ENCODE assay signal across 15 mouse cellular contexts in genomic region chr7:113737790-113738362, GRCm38 (mm10). TPM values are rescaled to one million over a fixed set of nuclear protein-coding genes. Genes with fewer than 3 reads are reported as not detected.
DNase-seq lines count a peak whose midpoint lies in the region; ATAC-seq lines count a peak whose summit lies in the region.
"Had no signal": no experiment of that assay in that cellular context is flagged by ENCODE, and none has a peak within 500 bp of the region (broad histone marks: within the 10 kb centered on the region; RNA-seq: fewer than 3 reads in every experiment).

No protein-coding gene starts in this region.

- H3K4me2 ChIP-seq in embryonic facial prominence, embryonic 14.5 days (ENCODE audit: low read depth, low read length): no peak overlapping the region
- peak overlapping the region; percentile 42 for H3K4me2 ChIP-seq in heart, embryonic 15.5 days
- no peak overlapping the region for H3K4me2 ChIP-seq in intestine, embryonic 15.5 days (replicated peaks)
- H3K4me2 ChIP-seq: neural tube, embryonic 13.5 days had no signal

- H3K4me1 ChIP-seq in embryonic facial prominence, embryonic 14.5 days (ENCODE audit: control insufficient read depth, insufficient read depth, low read length): no peaks in the 10 kb centered on the region
- H3K4me1 ChIP-seq in embryonic facial prominence, embryonic 10.5 days: 0 out of 2 replicates have a peak, but pooled peaks cover 6% of the 10 kb centered on the region
- peaks cover 3% of the 10 kb centered on the region; the same call in 1 of the 2 replicates for H3K4me1 ChIP-seq in heart, embryonic 15.5 days (replicated peaks)
- peaks cover 17% of the 10 kb centered on the region for H3K4me1 ChIP-seq in heart, embryonic 10.5 days
- H3K4me1 ChIP-seq in intestine, embryonic 15.5 days (replicated peaks): no peaks in the 10 kb centered on the region

- 0 out of 2 replicates have a peak overlapping the region, but pooled peaks have one; percentile 15 for H3K27ac ChIP-seq in embryonic facial prominence, embryonic 14.5 days (replicated peaks; ENCODE audit: low read depth, low read length)
- no peak overlapping the region for H3K27ac ChIP-seq in embryonic facial prominence, embryonic 10.5 days (replicated peaks)
- peak overlapping the region; percentile 19; the same call in 1 of the 2 replicates for H3K27ac ChIP-seq in heart, embryonic 15.5 days
- H3K27ac ChIP-seq in heart, embryonic 10.5 days: no peak overlapping the region
- H3K27ac ChIP-seq in intestine, embryonic 15.5 days: no peak overlapping the region
- H3K27ac ChIP-seq: midbrain, embryonic 10.5 days; neural tube, embryonic 13.5 days had no signal

- H3K36me3 ChIP-seq in embryonic facial prominence, embryonic 14.5 days (ENCODE audit: control insufficient read depth, insufficient read depth, low read length): no peaks in the 10 kb centered on the region
- H3K36me3 ChIP-seq in embryonic facial prominence, embryonic 10.5 days (replicated peaks): no peaks in the 10 kb centered on the region
- H3K36me3 ChIP-seq in heart, embryonic 15.5 days: no peaks in the 10 kb centered on the region
- H3K36me3 ChIP-seq in heart, embryonic 10.5 days: no peaks in the 10 kb centered on the region
- H3K36me3 ChIP-seq in intestine, embryonic 15.5 days: no peaks in the 10 kb centered on the region
- H3K36me3 ChIP-seq: G1E; midbrain, embryonic 10.5 days; neural tube, embryonic 13.5 days had no signal

- no peaks in the 10 kb centered on the region for H3K9me3 ChIP-seq in embryonic facial prominence, embryonic 14.5 days (ENCODE audit: control insufficient read depth, low read length)
- H3K9me3 ChIP-seq in embryonic facial prominence, embryonic 10.5 days: no peaks in the 10 kb centered on the region
- H3K9me3 ChIP-seq in heart, embryonic 15.5 days (replicated peaks): no peaks in the 10 kb centered on the region
- no peaks in the 10 kb centered on the region for H3K9me3 ChIP-seq in heart, embryonic 10.5 days
- no peaks in the 10 kb centered on the region for H3K9me3 ChIP-seq in intestine, embryonic 15.5 days
- H3K9me3 ChIP-seq: G1E; neural tube, embryonic 13.5 days had no signal

- no peak overlapping the region for H3K9ac ChIP-seq in embryonic facial prominence, embryonic 14.5 days (ENCODE audit: low read depth, low read length)
- H3K9ac ChIP-seq in heart, embryonic 15.5 days: no peak overlapping the region
- H3K9ac ChIP-seq in intestine, embryonic 15.5 days: no peak overlapping the region
- H3K9ac ChIP-seq: neural tube, embryonic 13.5 days had no signal

- no peak overlapping the region for H3K4me3 ChIP-seq in embryonic facial prominence, embryonic 14.5 days (ENCODE audit: low read depth, low read length)
- H3K4me3 ChIP-seq in embryonic facial prominence, embryonic 10.5 days: no peak overlapping the region
- peak overlapping the region; percentile 11; the same call in 1 of the 2 replicates for H3K4me3 ChIP-seq in heart, embryonic 15.5 days
- H3K4me3 ChIP-seq in heart, embryonic 10.5 days: no peak overlapping the region
- H3K4me3 ChIP-seq in intestine, embryonic 15.5 days (replicated peaks): no peak overlapping the region
- H3K4me3 ChIP-seq: midbrain, embryonic 10.5 days; neural tube, embryonic 13.5 days had no signal

- no peak for ATAC-seq in embryonic facial prominence, embryonic 14.5 days (ENCODE audit: low read depth)
- ATAC-seq in heart, embryonic 15.5 days (replicated peaks; ENCODE audit: insufficient number of reproducible peaks, insufficient read depth, low FRiP score, low read depth): no peak
- no peak for ATAC-seq in intestine, embryonic 15.5 days

- no peaks in the 10 kb centered on the region for H3K27me3 ChIP-seq in embryonic facial prominence, embryonic 14.5 days (replicated peaks; ENCODE audit: control insufficient read depth, insufficient read depth, low read length)
- no peaks in the 10 kb centered on the region for H3K27me3 ChIP-seq in embryonic facial prominence, embryonic 10.5 days (replicated peaks; ENCODE audit: low read depth, poor library complexity, severe bottlenecking)
- H3K27me3 ChIP-seq in heart, embryonic 15.5 days: no peaks in the 10 kb centered on the region
- 0 out of 2 replicates have a peak, but pooled peaks cover 3% of the 10 kb centered on the region for H3K27me3 ChIP-seq in heart, embryonic 10.5 days (ENCODE audit: insufficient read depth, poor library complexity, severe bottlenecking)
- no peaks in the 10 kb centered on the region for H3K27me3 ChIP-seq in intestine, embryonic 15.5 days (replicated peaks)
- H3K27me3 ChIP-seq: neural tube, embryonic 13.5 days had no signal

- 79% methylated on average over 9 of the region's 9 CpGs for WGBS in embryonic facial prominence, embryonic 14.5 days
- 90% methylated on average over 9 of the region's 9 CpGs for WGBS in embryonic facial prominence, embryonic 10.5 days
- WGBS in heart, embryonic 15.5 days: 51% methylated on average over 9 of the region's 9 CpGs
- 83% methylated on average over 9 of the region's 9 CpGs for WGBS in heart, embryonic 10.5 days
- WGBS in intestine, embryonic 15.5 days: 71% methylated on average over 9 of the region's 9 CpGs

- no peak for DNase-seq in embryonic facial prominence, embryonic 14.5 days (ENCODE audit: low spot score)
- DNase-seq in embryonic facial prominence, embryonic 10.5 days (ENCODE audit: low spot score): no peak
- DNase-seq in heart, embryonic 10.5 days (ENCODE audit: low spot score): no peak
- peak; percentile 24 to 32 for DNase-seq in right cerebral cortex, adult 2 months (ENCODE audit: low spot score in 2 of 2)
- no peak for DNase-seq in right cerebral cortex, postnatal 4 days
- DNase-seq in telencephalon, adult 2 months (ENCODE audit: low read depth, low spot score): peak; percentile 74
- DNase-seq: B cell, adult 2 months; cerebellum, adult 18-20 months; embryo, embryonic 11 days; kidney, postnatal 4 days had no signal

RNA-seq across cellular contexts. Expression of gene Spon1, which starts 27.9 kb away (rescaled TPM):
- polyA plus RNA-seq in embryonic facial prominence, embryonic 14.5 days (2014; fragmentation: Nextera tagmentation; extraction: Ambion mirVana): 30.5 and 30.8 TPM in 2 replicates
- polyA plus RNA-seq in embryonic facial prominence, embryonic 10.5 days (2016; fragmentation: Nextera tagmentation; extraction: Ambion mirVana): 22.3 and 22.8 TPM in 2 replicates
- polyA plus RNA-seq in heart, embryonic 15.5 days (2015; fragmentation: Nextera tagmentation; extraction: Ambion mirVana): 57.4 and 68.4 TPM in 2 replicates
- 62.0 and 100 TPM in 2 replicates for polyA plus RNA-seq in heart, embryonic 10.5 days (2016; fragmentation: Nextera tagmentation; extraction: Ambion mirVana)
- polyA plus RNA-seq in intestine, embryonic 15.5 days (2015; fragmentation: Nextera tagmentation; extraction: Ambion mirVana): 11.9 and 12.9 TPM in 2 replicates
- polyA plus RNA-seq: G1E had no signal

Comparison
In these comparisons a context has a peak if more than half of its experiments do, and no peak if none do; other contexts are left out.
1. DNase-seq: peak in right cerebral cortex, adult 2 months (2 of 2) and telencephalon, adult 2 months (single experiment); none in embryonic facial prominence, embryonic 14.5 days (single experiment), embryonic facial prominence, embryonic 10.5 days (single experiment), heart, embryonic 10.5 days (single experiment) and right cerebral cortex, postnatal 4 days (single experiment).
2. H3K27ac ChIP-seq: peak in embryonic facial prominence, embryonic 14.5 days (single experiment) and heart, embryonic 15.5 days (single experiment); none in embryonic facial prominence, embryonic 10.5 days (single experiment), heart, embryonic 10.5 days (single experiment) and intestine, embryonic 15.5 days (single experiment).